Mouse (Mus musculus) liver, adult 2 months (tissue): ENCODE data around the gene Gnaq.

Experiments used
- CTCF ChIP-seq: fragments of 200-500 bp; IDR thresholded peaks from 2 replicates; pipeline ENCODE4 v1.5.1; 2011; ENCODE audit warnings: low read depth, low read length, control low read depth
- POLR2A ChIP-seq: fragments of 200-500 bp; IDR thresholded peaks from 2 replicates; pipeline ENCODE4 v1.6.1; 2011; ENCODE audit warnings: low read length, control low read depth; ENCODE audit not compliant: insufficient read depth; ENCODE audit errors: extremely low read depth

DNA sequence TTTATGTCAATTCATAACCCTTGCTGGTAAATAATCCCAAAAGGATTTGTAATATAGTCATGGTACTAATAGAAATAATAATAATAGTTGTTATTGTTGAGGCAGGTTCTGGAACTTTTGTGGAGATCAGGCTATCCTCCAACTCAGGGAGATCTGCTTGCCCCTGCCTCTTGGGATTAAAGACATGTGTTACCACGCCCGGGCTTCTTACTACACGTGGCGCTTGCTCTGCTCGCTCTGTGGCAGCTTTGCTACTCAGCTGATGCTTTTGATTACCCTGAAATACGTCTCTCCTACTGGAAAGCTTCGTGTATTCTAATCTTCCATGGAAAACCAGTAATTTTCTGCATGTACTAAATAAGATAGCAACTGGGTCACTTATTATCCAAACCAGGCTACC, 187.4 kb downstream of the Gnaq start:
- TF ChIP-seq POLR2A: no peak
- TF ChIP-seq CTCF: no peak
